Comparison of ENCODE assay signal across 8 mouse cellular contexts in genomic region chr17:45592606-45593431, GRCm38 (mm10). TPM values are rescaled to one million over a fixed set of nuclear protein-coding genes. Genes with fewer than 3 reads are reported as not detected.
DNase-seq lines count a peak whose midpoint lies in the region; ATAC-seq and TF ChIP-seq lines count a peak whose summit lies in the region.

No protein-coding gene starts in this region.

- peak overlapping the region; percentile 81 for H3K27ac ChIP-seq in heart, adult 2 months
- peak overlapping the region; percentile 56 for H3K27ac ChIP-seq in lung, embryonic 16.5 days (ENCODE audit: low read length)

- H3K9me3 ChIP-seq in lung, embryonic 16.5 days (ENCODE audit: control insufficient read depth, low read length): no peaks in the 10 kb centered on the region

- H3K4me2 ChIP-seq in lung, embryonic 16.5 days (ENCODE audit: low read depth, low read length): peak overlapping the region; percentile 31

- TF ChIP-seq EP300 in heart, adult 2 months (IDR thresholded peaks at IDR 0.05; ENCODE audit: insufficient read depth, low read depth, low read length): no peak

- no peak for TF ChIP-seq CTCF in heart, adult 2 months (IDR thresholded peaks at IDR 0.05)

- no peaks in the 10 kb centered on the region for H3K27me3 ChIP-seq in heart, adult 2 months (ENCODE audit: control insufficient read depth, insufficient read depth, low read length)
- H3K27me3 ChIP-seq in lung, embryonic 16.5 days (ENCODE audit: control insufficient read depth, insufficient read depth, low read depth, low read length): no peaks in the 10 kb centered on the region

- H3K4me1 ChIP-seq in heart, adult 2 months (ENCODE audit: control insufficient read depth, insufficient read depth, low read length): peaks cover 35% of the 10 kb centered on the region
- H3K4me1 ChIP-seq in lung, embryonic 16.5 days (replicated peaks; ENCODE audit: control insufficient read depth, insufficient read depth, low read length): peaks cover 46% of the 10 kb centered on the region

- DNase-seq in cerebellum, adult 11 months: peak; percentile 21
- DNase-seq in cerebellum, adult 9-10 months: peak; percentile 50
- peak; percentile 76 to 78 for DNase-seq in heart, adult 2 months
- peak; percentile 59 for DNase-seq in kidney, adult 11 months
- DNase-seq in retina, embryonic 14.5 days (ENCODE audit: low spot score): no peak
- DNase-seq in urinary bladder, postnatal 10 days (ENCODE audit: low spot score): no peak

- H3K79me2 ChIP-seq in heart, adult 2 months (replicated peaks; ENCODE audit: control insufficient read depth, insufficient read depth, low read length): no peaks in the 10 kb centered on the region

- H3K9ac ChIP-seq in heart, adult 2 months (ENCODE audit: low read depth, low read length): peak overlapping the region; percentile 67
- H3K9ac ChIP-seq in lung, embryonic 16.5 days (ENCODE audit: low read length): peak overlapping the region; percentile 17

- ATAC-seq in cerebellum, adult (ENCODE audit: insufficient number of reproducible peaks, low FRiP score, low TSS enrichment): no peak
- peak; percentile 13 for ATAC-seq in lung, embryonic 16.5 days (ENCODE audit: low read depth)

- H3K4me3 ChIP-seq in heart, adult 2 months: peak overlapping the region; percentile 30
- H3K4me3 ChIP-seq in lung, embryonic 16.5 days (ENCODE audit: low read length): peak overlapping the region; percentile 5

- intact Hi-C loops in heart, adult 2 months (cut with DNase I): no loop called here

- H3K36me3 ChIP-seq in heart, adult 2 months (ENCODE audit: control insufficient read depth, insufficient read depth, low read length): no peaks in the 10 kb centered on the region
- H3K36me3 ChIP-seq in lung, embryonic 16.5 days (ENCODE audit: control insufficient read depth, insufficient read depth, low read length): no peaks in the 10 kb centered on the region

- 16% methylated on average over 8 of the region's 8 CpGs for WGBS in heart, adult 2 months
- 35% methylated on average over 8 of the region's 8 CpGs for WGBS in lung, embryonic 16.5 days

- 0 out of 2 replicates have a peak, but pooled peaks have one; percentile 8 for TF ChIP-seq POLR2A in heart, adult 2 months (IDR thresholded peaks at IDR 0.05; ENCODE audit: insufficient read depth, low read depth, low read length)

RNA-seq across cellular contexts. Expression of gene Slc29a1, which starts 6.6 kb away (rescaled TPM):
- total RNA-seq in heart, adult 2 months (2021): 10 to 100 TPM; 80.3 to 84.6 TPM
- 160 and 184 TPM in 2 replicates for polyA plus RNA-seq in heart, adult 2 months (2012; rRNA removed)
- polyA plus RNA-seq in lung, embryonic 16.5 days (2015; fragmentation: Nextera tagmentation; extraction: Ambion mirVana): 100 and 106 TPM in 2 replicates

RNA-seq across cellular contexts. Expression of gene Mymx, which starts 9.1 kb away (rescaled TPM):
- not detected for total RNA-seq in heart, adult 2 months (2021)
- polyA plus RNA-seq in heart, adult 2 months (2012; rRNA removed): not detected in 2 replicates
- polyA plus RNA-seq in lung, embryonic 16.5 days (2015; fragmentation: Nextera tagmentation; extraction: Ambion mirVana): 0.39 and 0.91 TPM in 2 replicates

RNA-seq across cellular contexts. Expression of gene Hsp90ab1, which starts 19.7 kb away (rescaled TPM):
- total RNA-seq in heart, adult 2 months (2021): 1,000 to 10,000 TPM; 1,183 to 1,319 TPM
- 464 and 736 TPM in 2 replicates for polyA plus RNA-seq in heart, adult 2 months (2012; rRNA removed)
- 1,477 and 1,506 TPM in 2 replicates for polyA plus RNA-seq in lung, embryonic 16.5 days (2015; fragmentation: Nextera tagmentation; extraction: Ambion mirVana)

RNA-seq across cellular contexts. Expression of gene Slc35b2, which starts 29.1 kb away (rescaled TPM):
- 10 to 100 TPM; 23.4 to 24.0 TPM for total RNA-seq in heart, adult 2 months (2021)
- polyA plus RNA-seq in heart, adult 2 months (2012; rRNA removed): 45.1 and 49.2 TPM in 2 replicates
- 130 and 131 TPM in 2 replicates for polyA plus RNA-seq in lung, embryonic 16.5 days (2015; fragmentation: Nextera tagmentation; extraction: Ambion mirVana)

RNA-seq across cellular contexts. Expression of gene Nfkbie, which starts 37.3 kb away (rescaled TPM):
- total RNA-seq in heart, adult 2 months (2021): 1 to 10 TPM; 1.1 TPM
- polyA plus RNA-seq in heart, adult 2 months (2012; rRNA removed): 1.6 and 2.2 TPM in 2 replicates
- polyA plus RNA-seq in lung, embryonic 16.5 days (2015; fragmentation: Nextera tagmentation; extraction: Ambion mirVana): 3.1 and 3.5 TPM in 2 replicates

Comparison
In these comparisons a context has a peak if more than half of its experiments do, and no peak if none do; other contexts are left out.
1. DNase-seq: peak in cerebellum, adult 11 months (single experiment), cerebellum, adult 9-10 months (single experiment), heart, adult 2 months (2 of 2) and kidney, adult 11 months (single experiment); none in retina, embryonic 14.5 days (single experiment) and urinary bladder, postnatal 10 days (single experiment).